Mouse (Mus musculus) embryonic facial prominence, embryonic 11.5 days (tissue): ENCODE measurements around the gene Tekt1. TPM values are rescaled to one million over a fixed set of nuclear protein-coding genes. Genes with fewer than 3 reads are reported as not detected.

Source experiments
- ATAC-seq: fragments of 200-750 bp; cut with Nextera tagmentation; replicated peaks from 2 replicates; pipeline ENCODE4 v1.8.0; 2017; ENCODE audit warnings: low read depth; ENCODE audit not compliant: insufficient number of reproducible peaks, low FRiP score, low TSS enrichment
- DNase-seq: peaks from one replicate; pipeline ENCODE4 v3.0.0-alpha.2; 2015; ENCODE audit warnings: low spot score
- H3K27ac ChIP-seq: fragments of 300-500 bp; sonication (generic); replicated peaks from 2 replicates; pipeline ENCODE4 v1.5.1; 2014; ENCODE audit warnings: mild to moderate bottlenecking, low read depth, low read length, control low read depth
- H3K27me3 ChIP-seq: fragments of 300-500 bp; sonication (generic); 2 replicates; pipeline ENCODE4 v1.6.1; 2014; ENCODE audit warnings: mild to moderate bottlenecking, low read length, moderate library complexity, mixed read lengths; ENCODE audit not compliant: control insufficient read depth, insufficient read depth
- H3K36me3 ChIP-seq: fragments of 300-500 bp; sonication (generic); replicated peaks from 2 replicates; pipeline ENCODE4 v1.6.1; 2014; ENCODE audit warnings: low read depth, mild to moderate bottlenecking, low read length, moderate library complexity, mixed read lengths; ENCODE audit not compliant: control insufficient read depth, insufficient read depth
- H3K4me1 ChIP-seq: fragments of 300-500 bp; sonication (generic); 2 replicates; pipeline ENCODE4 v1.6.1; 2014; ENCODE audit warnings: low read length, mixed read lengths; ENCODE audit not compliant: control insufficient read depth, insufficient read depth
- H3K4me2 ChIP-seq: fragments of 300-500 bp; sonication (generic); 2 replicates; pipeline ENCODE4 v1.6.1; 2014; ENCODE audit warnings: low read depth, mild to moderate bottlenecking, control low read depth, low read length, moderate library complexity
- H3K4me3 ChIP-seq: fragments of 300-500 bp; sonication (generic); 2 replicates; pipeline ENCODE4 v1.5.1; 2014; ENCODE audit warnings: low read depth, low read length, control low read depth
- H3K9ac ChIP-seq: fragments of 300-500 bp; sonication (generic); replicated peaks from 2 replicates; pipeline ENCODE4 v1.6.1; 2014; ENCODE audit warnings: mild to moderate bottlenecking, control low read depth, low read length
- H3K9me3 ChIP-seq: fragments of 300-500 bp; sonication (generic); replicated peaks from 2 replicates; pipeline ENCODE4 v1.6.1; 2016; ENCODE audit warnings: mild to moderate bottlenecking, low read length, inconsistent platforms, mixed read lengths; ENCODE audit not compliant: control insufficient read depth
- WGBS: fragments of 180-500 bp; shearing (Covaris S2); extraction: QIAGEN DNeasy Blood & Tissue Kit; methylation state at CpG from one replicate; pipeline ENCODE4 v1.1.7; 2014; 5-methylcytosine and 5-hydroxymethylcytosine counted together
- microRNA-seq: library from miRNA; unstranded; fragments of <30 nt; microRNA quantifications from one replicate; pipeline ENCODE4, GENCODE M21; 2016; ENCODE audit warnings: borderline number of aligned reads
- polyA plus RNA-seq: library from polyadenylated mRNA; unstranded; fragments of >200 nt; fragmentation: Nextera tagmentation; extraction: Ambion mirVana; gene quantifications from 2 replicates; pipeline ENCODE4 v1.2.1, GENCODE M21; 2014

The Tekt1 gene
- polyA plus RNA-seq, 1 experiment from 2014 or later: 6.4 TPM

GRCm38 (mm10) chr11:72308982-72309381 is 53.3 kb downstream of the Tekt1 start:
- ATAC-seq: no peak
- Histone ChIP-seq H3K36me3 (no peaks in the 10 kb centered on the region), H3K9me3 (no peaks in the 10 kb centered on the region), H3K27me3 (peaks cover 5% of the 10 kb centered on the region), H3K9ac (no peak overlapping the region), H3K4me2 (no peak overlapping the region), H3K4me3 (no peak overlapping the region), H3K4me1 (no peaks in the 10 kb centered on the region), H3K27ac (no peak overlapping the region)
- no peak for DNase-seq
- 64% methylated on average over 2 of the region's 2 CpGs for WGBS

GRCm38 (mm10) chr11:72307461-72307860 is 54.8 kb downstream of the Tekt1 start:
- H3K27ac ChIP-seq: no peak overlapping the region
- H3K4me3 ChIP-seq: no peak overlapping the region
- H3K9me3 ChIP-seq: no peaks in the 10 kb centered on the region
- H3K4me1 ChIP-seq: no peaks in the 10 kb centered on the region
- DNase-seq: no peak
- WGBS: 87% methylated on average over 5 of the region's 5 CpGs
- no peak overlapping the region for H3K9ac ChIP-seq
- ATAC-seq: no peak
- H3K36me3 ChIP-seq: no peaks in the 10 kb centered on the region
- no peak overlapping the region for H3K4me2 ChIP-seq
- no peaks in the 10 kb centered on the region for H3K27me3 ChIP-seq

GRCm38 (mm10) chr11:72302230-72302629 is 60.0 kb downstream of the Tekt1 start:
- H3K4me2 ChIP-seq: no peak overlapping the region
- DNase-seq: no peak
- no peak for ATAC-seq
- H3K27me3 ChIP-seq: no peaks in the 10 kb centered on the region
- 87% methylated on average over 7 of the region's 7 CpGs for WGBS
- no peaks in the 10 kb centered on the region for H3K36me3 ChIP-seq
- H3K27ac ChIP-seq: no peak overlapping the region
- H3K4me1 ChIP-seq: no peaks in the 10 kb centered on the region
- no peak overlapping the region for H3K9ac ChIP-seq
- no peaks in the 10 kb centered on the region for H3K9me3 ChIP-seq
- H3K4me3 ChIP-seq: no peak overlapping the region

GRCm38 (mm10) chr11:72301334-72301733 is 60.9 kb downstream of the Tekt1 start, which contains the start of gene Xaf1:
Gene Xaf1 (plus strand): TSS chr11:72301629.
- Histone ChIP-seq H3K36me3 (no peaks in the 10 kb centered on the region), H3K27ac (no peak within 1 kb of the TSS), H3K4me3 (no peak within 1 kb of the TSS), H3K4me1 (no peaks in the 10 kb centered on the region), H3K27me3 (no peaks in the 10 kb centered on the region), H3K9ac (no peak within 1 kb of the TSS; the same call in 1 of the 2 replicates), H3K4me2 (no peak within 1 kb of the TSS), H3K9me3 (no peaks in the 10 kb centered on the region)
- no peak for DNase-seq
- 35% methylated on average over 6 of the region's 6 CpGs for WGBS
- ATAC-seq: no peak

Small RNAs within 50 kb of the gene (microRNA-seq; reads per million reads assigned to microRNA genes)
- not detected for gene Mir6338

Other genes starting within 250 kb of the Tekt1 start
- 0.18 and 0.34 TPM in 2 replicates for gene Pitpnm3, start 226.7 kb downstream of the Tekt1 start, polyA plus RNA-seq
- gene Gm43951, start 155.6 kb downstream of the Tekt1 start, polyA plus RNA-seq: 0.10 TPM in 1 of 2 replicates, not detected in the other
- 11.0 and 14.9 TPM in 2 replicates for gene 4933427D14Rik, start 155.0 kb downstream of the Tekt1 start, polyA plus RNA-seq
- gene Txndc17, start 154.9 kb downstream of the Tekt1 start, polyA plus RNA-seq: 175 and 192 TPM in 2 replicates
- 52.4 and 55.5 TPM in 2 replicates for gene Med31, start 146.8 kb downstream of the Tekt1 start, polyA plus RNA-seq
- gene Slc13a5, start 95.2 kb downstream of the Tekt1 start, polyA plus RNA-seq: 0.25 TPM in 1 of 2 replicates, not detected in the other
- gene Xaf1, start 60.8 kb downstream of the Tekt1 start, polyA plus RNA-seq: 1.2 TPM in 2 replicates
- not detected in 2 replicates for gene Fbxo39, start 48.0 kb downstream of the Tekt1 start, polyA plus RNA-seq
- gene Smtnl2, start 49.3 kb upstream of the Tekt1 start, polyA plus RNA-seq: 8.0 TPM in 2 replicates
- not detected in 2 replicates for gene Ggt6, start 73.1 kb upstream of the Tekt1 start, polyA plus RNA-seq
- gene Mybbp1a, start 78.9 kb upstream of the Tekt1 start, polyA plus RNA-seq: 171 and 191 TPM in 2 replicates
- 3.0 and 3.2 TPM in 2 replicates for gene Spns2, start 127.5 kb upstream of the Tekt1 start, polyA plus RNA-seq
- not detected in 2 replicates for gene Spns3, start 188.1 kb upstream of the Tekt1 start, polyA plus RNA-seq
- gene Ube2g1, start 244.8 kb upstream of the Tekt1 start, polyA plus RNA-seq: 114 and 129 TPM in 2 replicates